Mouse (Mus musculus) stomach, postnatal 0 days (tissue): ENCODE results near the gene Stard3.

Experiments
- CTCF ChIP-seq: IDR thresholded peaks from 2 replicates; pipeline ENCODE4 v1.5.1; 2016; ENCODE audit warnings: antibody characterized with exemption, low read depth, mild to moderate bottlenecking, moderate library complexity
- EP300 ChIP-seq: optimal IDR thresholded peaks from 2 replicates; pipeline ENCODE3; 2016; ENCODE audit warnings: antibody characterized with exemption

DNA sequence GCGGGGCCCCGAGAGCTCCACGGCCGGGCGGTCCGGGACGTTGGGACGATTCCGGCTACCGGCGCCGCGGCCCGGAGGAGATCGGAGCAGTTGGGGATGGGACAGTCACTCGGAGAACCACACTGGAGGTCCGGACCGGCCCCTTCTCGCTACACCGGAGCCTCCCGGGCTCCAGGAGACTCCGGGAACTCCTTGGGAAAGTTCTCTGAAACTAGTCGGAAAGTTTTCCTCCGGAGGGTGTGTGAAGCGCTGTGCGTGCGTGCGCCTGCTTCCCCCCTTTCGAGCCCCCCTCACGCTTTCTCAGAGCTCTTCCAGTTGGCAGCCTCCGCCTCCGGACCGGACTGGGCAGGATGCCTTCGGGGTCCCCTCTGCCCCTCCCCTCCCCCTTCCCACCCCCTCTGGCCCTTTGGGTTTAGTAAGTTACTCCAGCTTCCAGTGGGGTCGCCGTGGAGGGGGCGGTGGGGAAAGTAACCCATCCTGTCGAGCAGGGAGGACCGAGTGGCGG lies 54.7 kb downstream of the Stard3 start:
- TF ChIP-seq CTCF (no peak), EP300 (no peak)
